Mouse (Mus musculus) olfactory bulb, adult 2 months (tissue): Measurements from ENCODE around the gene Cd96.

ENCODE experiments used
- CTCF ChIP-seq: fragments of 200-500 bp; IDR thresholded peaks from 2 replicates; pipeline ENCODE4 v1.5.1; 2012; ENCODE audit warnings: low read depth, mild to moderate bottlenecking, low read length, moderate library complexity; ENCODE audit not compliant: insufficient read depth
- POLR2A ChIP-seq: fragments of 200-500 bp; IDR thresholded peaks from 2 replicates; pipeline ENCODE4 v1.6.1; 2012; ENCODE audit warnings: mild to moderate bottlenecking, low read depth, low read length, moderate library complexity; ENCODE audit not compliant: insufficient read depth

- TF ChIP-seq CTCF (no peak), POLR2A (no peak)
Observed at GRCm38 (mm10) chr16:46114727-46115126, 5.3 kb downstream of the Cd96 start.
